Mouse (Mus musculus) thymus, postnatal 0 days (tissue): ENCODE data around the gene Serpina3m. TPM values are rescaled to one million over a fixed set of nuclear protein-coding genes. Genes with fewer than 3 reads are reported as not detected.
"Not testable (repeated sequence)": the region's sequence is repeated elsewhere in the genome, so short reads cannot be mapped to it uniquely, and the experiment has no call there.

Experiments
- DNase-seq: peaks from one replicate; pipeline ENCODE4 v3.0.0-alpha.2; 2015; ENCODE audit warnings: low spot score
- polyA plus RNA-seq: library from polyadenylated mRNA; unstranded; fragments of >200 nt; fragmentation: Nextera tagmentation; extraction: Ambion mirVana; gene quantifications from 2 replicates; pipeline ENCODE4 v1.2.1, GENCODE M21; 2015

The Serpina3m gene
- polyA plus RNA-seq, 1 experiment from 2014 or later = 0.08 TPM

GRCm38 (mm10) chr12:104388477-104388876, 50.2 kb downstream of the Serpina3m start:
- no peak for DNase-seq

GRCm38 (mm10) chr12:104391057-104391456, 52.8 kb downstream of the Serpina3m start:
- not testable (repeated sequence) for DNase-seq

GRCm38 (mm10) chr12:104403968-104404367, 65.7 kb downstream of the Serpina3m start:
- no peak for DNase-seq

GRCm38 (mm10) chr12:104406454-104406885, 68.2 kb downstream of the Serpina3m start, which contains the start of gene Serpina3n:
TSS of gene Serpina3n (plus strand) at chr12:104406729.
- DNase-seq = no peak

GRCm38 (mm10) chr12:104412507-104412906, 74.2 kb downstream of the Serpina3m start:
- DNase-seq = no peak

GRCm38 (mm10) chr12:104414576-104414975, 76.3 kb downstream of the Serpina3m start:
- no peak for DNase-seq

GRCm38 (mm10) chr12:104415625-104416315, 77.5 kb downstream of the Serpina3m start:
- no peak for DNase-seq

- peak; percentile 55 for DNase-seq
Observed at GRCm38 (mm10) chr12:104418340-104419135, 80.3 kb downstream of the Serpina3m start.

GRCm38 (mm10) chr12:104419136-104419462, 80.8 kb downstream of the Serpina3m start:
- DNase-seq = peak; percentile 24

GRCm38 (mm10) chr12:104422615-104423392, 84.5 kb downstream of the Serpina3m start:
- DNase-seq = no peak

- DNase-seq = no peak
Observed at GRCm38 (mm10) chr12:104425591-104425990, 87.3 kb downstream of the Serpina3m start.

GRCm38 (mm10) chr12:104426915-104427314, 88.6 kb downstream of the Serpina3m start:
- DNase-seq = peak; percentile 34

GRCm38 (mm10) chr12:104431359-104431758, 93.1 kb downstream of the Serpina3m start:
- no peak for DNase-seq

GRCm38 (mm10) chr12:104433214-104433613, 94.9 kb downstream of the Serpina3m start:
- DNase-seq = no peak

- no peak for DNase-seq
Observed at GRCm38 (mm10) chr12:104433951-104434735, 95.9 kb downstream of the Serpina3m start.

- peak; percentile 51 for DNase-seq
Observed at GRCm38 (mm10) chr12:104440087-104440760, 101.9 kb downstream of the Serpina3m start.

GRCm38 (mm10) chr12:104443716-104444115, 105.4 kb downstream of the Serpina3m start:
- DNase-seq = no peak
